Mouse (Mus musculus): Measurements from ENCODE around the gene Nfia.

The Nfia gene

GRCm38 (mm10) chr4:97766100-97766499 lies 6.4 kb upstream of the Nfia start:
- no peak for DNase-seq (ENCODE audit: low read depth)

- no peak for DNase-seq (ENCODE audit: low read depth)
Observed at GRCm38 (mm10) chr4:97767025-97767424, 5.5 kb upstream of the Nfia start.

GRCm38 (mm10) chr4:97767516-97767915 lies 5.0 kb upstream of the Nfia start:
- DNase-seq (ENCODE audit: low read depth): no peak

GRCm38 (mm10) chr4:97769861-97770260 lies 2.7 kb upstream of the Nfia start:
- no peak for DNase-seq (ENCODE audit: low read depth)

GRCm38 (mm10) chr4:97771426-97771825 lies 1.1 kb upstream of the Nfia start:
- DNase-seq (ENCODE audit: low read depth): no peak

GRCm38 (mm10) chr4:97772084-97772484 lies 450 bp upstream of the Nfia start:
- peak; percentile 83 for DNase-seq (ENCODE audit: low read depth)

- peak; percentile 99 for DNase-seq (ENCODE audit: low read depth)
Observed at GRCm38 (mm10) chr4:97773110-97773593, 618 bp downstream of the Nfia start.

- no peak for DNase-seq (ENCODE audit: low read depth)
Observed at GRCm38 (mm10) chr4:97773791-97774190, 1.3 kb downstream of the Nfia start.

- no peak for DNase-seq (ENCODE audit: low read depth)
Observed at GRCm38 (mm10) chr4:97774446-97774950, 2.0 kb downstream of the Nfia start.

- no peak for DNase-seq (ENCODE audit: low read depth)
Observed at GRCm38 (mm10) chr4:97775059-97775458, 2.5 kb downstream of the Nfia start.

GRCm38 (mm10) chr4:97775494-97776265 lies 3.1 kb downstream of the Nfia start:
- DNase-seq (ENCODE audit: low read depth): no peak

- DNase-seq (ENCODE audit: low read depth): no peak
Observed at GRCm38 (mm10) chr4:97776388-97777080, 4.0 kb downstream of the Nfia start.

GRCm38 (mm10) chr4:97777081-97777705 lies 4.7 kb downstream of the Nfia start:
- no peak for DNase-seq (ENCODE audit: low read depth)

GRCm38 (mm10) chr4:97777706-97778176 lies 5.2 kb downstream of the Nfia start, which contains the start of gene E130114P18Rik:
Gene E130114P18Rik, minus strand, starts transcription at chr4:97778078.
- DNase-seq (ENCODE audit: low read depth): no peak

GRCm38 (mm10) chr4:97778211-97779002 lies 5.9 kb downstream of the Nfia start:
- no peak for DNase-seq (ENCODE audit: low read depth)

- no peak for DNase-seq (ENCODE audit: low read depth)
Observed at GRCm38 (mm10) chr4:97779003-97779930, 6.7 kb downstream of the Nfia start.

GRCm38 (mm10) chr4:97780024-97780423 lies 7.5 kb downstream of the Nfia start:
- no peak for DNase-seq (ENCODE audit: low read depth)

GRCm38 (mm10) chr4:97780666-97781435 lies 8.3 kb downstream of the Nfia start:
- DNase-seq (ENCODE audit: low read depth): no peak

- DNase-seq (ENCODE audit: low read depth): no peak
Observed at GRCm38 (mm10) chr4:97782069-97782468, 9.5 kb downstream of the Nfia start.

- no peak for DNase-seq (ENCODE audit: low read depth)
Observed at GRCm38 (mm10) chr4:97782497-97782896, 10.0 kb downstream of the Nfia start.
